9 mouse cellular contexts compared by ENCODE assay signal in genomic region chr6:146933123-146933522, GRCm38 (mm10). TPM values are rescaled to one million over a fixed set of nuclear protein-coding genes. Genes with fewer than 3 reads are reported as not detected.
A peak's percentile ranks its signal among the peaks of the same experiment; 100 is the strongest.
DNase-seq lines count a peak whose midpoint lies in the region; ATAC-seq lines count a peak whose summit lies in the region.
"Had no signal": no experiment of that assay in that cellular context is flagged by ENCODE, and none has a peak within 500 bp of the region (broad histone marks: within the 10 kb centered on the region; RNA-seq: fewer than 3 reads in every experiment).

No protein-coding gene starts in this region.

- H3K9ac ChIP-seq in intestine, embryonic 14.5 days (ENCODE audit: low read length) = no peak overlapping the region
- H3K9ac ChIP-seq in liver, embryonic 15.5 days = no peak overlapping the region

- no peak for ATAC-seq in intestine, embryonic 14.5 days (replicated peaks; ENCODE audit: low FRiP score, low TSS enrichment, low read depth)
- ATAC-seq in liver, embryonic 15.5 days (ENCODE audit: insufficient read depth) = peak; percentile 22; the same call in 1 of the 2 replicates
- no peak for ATAC-seq in erythroblast, adult 5-6 weeks (replicated peaks; ENCODE audit: low FRiP score, poor library complexity, severe bottlenecking)
- no peak for ATAC-seq in cerebellum, adult (ENCODE audit: insufficient number of reproducible peaks, low FRiP score, low TSS enrichment)

- 34% methylated on average over 6 of the region's 6 CpGs for WGBS in intestine, embryonic 14.5 days
- 31% methylated on average over 6 of the region's 6 CpGs for WGBS in liver, embryonic 15.5 days (ENCODE audit: insufficient replicate concordance)

- DNase-seq in heart, adult 11 months = peak; percentile 97
- no peak for DNase-seq in heart, postnatal 25 days (ENCODE audit: low spot score)
- peak; percentile 46 for DNase-seq in embryo, embryonic 10.5 days (ENCODE audit: low spot score)
- DNase-seq in intestine, embryonic 14.5 days (ENCODE audit: low spot score) = no peak
- no peak for DNase-seq in MN1 (ENCODE audit: low spot score)
- DNase-seq: layer of hippocampus, postnatal 36 days had no signal

- 0 out of 2 replicates have a peak overlapping the region, but pooled peaks have one; percentile 30 for H3K27ac ChIP-seq in intestine, embryonic 14.5 days (ENCODE audit: low read depth)
- H3K27ac ChIP-seq in liver, embryonic 15.5 days (replicated peaks) = no peak overlapping the region

- H3K9me3 ChIP-seq in intestine, embryonic 14.5 days (ENCODE audit: control insufficient read depth, low read length) = no peaks in the 10 kb centered on the region
- H3K9me3 ChIP-seq in liver, embryonic 15.5 days (replicated peaks) = no peaks in the 10 kb centered on the region

- no peaks in the 10 kb centered on the region for H3K27me3 ChIP-seq in intestine, embryonic 14.5 days (replicated peaks; ENCODE audit: control insufficient read depth, insufficient read depth, low read length)
- H3K27me3 ChIP-seq in liver, embryonic 15.5 days = no peaks in the 10 kb centered on the region

- H3K4me1 ChIP-seq in intestine, embryonic 14.5 days (replicated peaks; ENCODE audit: control insufficient read depth, insufficient read depth, low read length) = peaks cover 13% of the 10 kb centered on the region
- H3K4me1 ChIP-seq in liver, embryonic 15.5 days (replicated peaks) = peaks cover 6% of the 10 kb centered on the region; the same call in 1 of the 2 replicates

- no peak overlapping the region for H3K4me3 ChIP-seq in intestine, embryonic 14.5 days (ENCODE audit: low read depth, low read length)
- H3K4me3 ChIP-seq in liver, embryonic 15.5 days (replicated peaks) = no peak overlapping the region

- H3K36me3 ChIP-seq in intestine, embryonic 14.5 days (ENCODE audit: control insufficient read depth, insufficient read depth, low read length) = no peaks in the 10 kb centered on the region
- no peaks in the 10 kb centered on the region for H3K36me3 ChIP-seq in liver, embryonic 15.5 days (replicated peaks)

- intact Hi-C loops in heart, postnatal 25 days (cut with DNase I) = loop anchor here (5.0 kb wide), 1 partner anchor 46 kb away; the partner anchor contains the start of gene Ppfibp1

- H3K4me2 ChIP-seq in intestine, embryonic 14.5 days (ENCODE audit: low read length) = no peak overlapping the region
- H3K4me2 ChIP-seq in liver, embryonic 15.5 days = no peak overlapping the region

RNA-seq across cellular contexts. Expression of gene 1700034J05Rik, which starts 21.1 kb away (rescaled TPM):
- total RNA-seq in heart, postnatal 25 days (2021) = not detected
- polyA plus RNA-seq in intestine, embryonic 14.5 days (2014; fragmentation: Nextera tagmentation; extraction: Ambion mirVana) = 0.24 and 0.34 TPM in 2 replicates
- polyA plus RNA-seq in liver, embryonic 15.5 days (2015; fragmentation: Nextera tagmentation; extraction: Ambion mirVana) = 0.05 and 0.06 TPM in 2 replicates
- total RNA-seq in erythroblast, adult 5-6 weeks (2015; ENCODE audit: low replicate concordance) = not detected in 2 replicates
- total RNA-seq in erythroblast, adult 5-6 weeks (2017; ENCODE audit: low replicate concordance) = not detected in 2 replicates
- total RNA-seq: layer of hippocampus, postnatal 36 days had no signal

RNA-seq across cellular contexts. Expression of gene Ppfibp1, which starts 44.8 kb away (rescaled TPM):
- total RNA-seq in heart, postnatal 25 days (2021) = 100 to 1,000 TPM in 1 of 2 experiments, 10 to 100 TPM in 1; 82.4 to 107 TPM
- polyA plus RNA-seq in intestine, embryonic 14.5 days (2014; fragmentation: Nextera tagmentation; extraction: Ambion mirVana) = 48.1 and 50.4 TPM in 2 replicates
- polyA plus RNA-seq in liver, embryonic 15.5 days (2015; fragmentation: Nextera tagmentation; extraction: Ambion mirVana) = 9.7 and 10.0 TPM in 2 replicates
- 24.4 TPM in 1 of 2 replicates, not detected in the other for total RNA-seq in erythroblast, adult 5-6 weeks (2015; ENCODE audit: low replicate concordance)
- total RNA-seq in erythroblast, adult 5-6 weeks (2017; ENCODE audit: low replicate concordance) = 1.8 and 4.2 TPM in 2 replicates

Comparison
In these comparisons a context has a peak if more than half of its experiments do, and no peak if none do; other contexts are left out.
1. DNase-seq: peak in heart, adult 11 months (single experiment) and embryo, embryonic 10.5 days (single experiment); none in heart, postnatal 25 days (single experiment), intestine, embryonic 14.5 days (single experiment) and MN1 (single experiment).